Mouse (Mus musculus): Measurements from ENCODE around the gene Coro2a.

DNA sequence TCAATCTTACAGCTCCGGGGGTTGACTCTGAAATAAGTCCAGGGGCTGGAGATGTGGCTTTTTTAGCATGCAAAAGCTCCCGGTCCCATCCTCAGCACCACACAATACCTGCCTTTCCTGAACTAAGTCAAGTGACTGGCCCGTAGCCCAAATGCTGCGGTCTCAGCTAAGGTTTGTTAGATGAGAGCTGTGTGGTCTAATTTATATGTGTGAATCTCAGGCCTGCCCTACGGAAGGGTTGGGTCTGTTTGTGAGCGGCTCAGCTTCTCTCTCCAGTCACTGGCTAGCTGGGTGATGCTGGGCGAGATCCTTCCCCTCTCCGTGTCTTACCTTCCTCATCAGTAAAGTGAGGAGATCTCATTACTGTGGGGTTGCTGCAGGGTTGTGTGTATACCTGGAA, 33.8 kb downstream of the Coro2a start:
- TF ChIP-seq USF1 (IDR thresholded peaks at IDR 0.05; ENCODE audit: low read depth) (no peak), CTCF (IDR thresholded peaks at IDR 0.05; ENCODE audit: control insufficient read depth, insufficient read depth, insufficient read length) (no peak), MAX (IDR thresholded peaks at IDR 0.05) (no peak), CEBPB (IDR thresholded peaks at IDR 0.05; ENCODE audit: low read depth) (no peak), MYOG (IDR thresholded peaks at IDR 0.05; ENCODE audit: control insufficient read depth, extremely low read depth, insufficient read length) (no peak)

Data from C2C12 (cell line).